Comparison of ENCODE assay signal across 7 mouse cellular contexts in genomic region chr12:51275818-51276538, GRCm38 (mm10).
DNase-seq lines count a peak whose midpoint lies in the region; ATAC-seq and TF ChIP-seq lines count a peak whose summit lies in the region.

No protein-coding gene starts in this region.

- WGBS in kidney, postnatal 0 days: 46% methylated on average over 14 of the region's 14 CpGs
- WGBS in kidney, embryonic 16.5 days: 51% methylated on average over 14 of the region's 14 CpGs

- no peaks in the 10 kb centered on the region for H3K27me3 ChIP-seq in kidney, postnatal 0 days (ENCODE audit: insufficient read depth, low read length)
- no peaks in the 10 kb centered on the region for H3K27me3 ChIP-seq in kidney, embryonic 16.5 days (ENCODE audit: insufficient read depth, low read length)

- peak; percentile 75 for TF ChIP-seq CTCF in kidney, postnatal 0 days (IDR thresholded peaks at IDR 0.05; ENCODE audit: low read depth)

- no peak overlapping the region for H3K9ac ChIP-seq in kidney, postnatal 0 days (ENCODE audit: low read depth, low read length)
- H3K9ac ChIP-seq in kidney, embryonic 16.5 days (replicated peaks; ENCODE audit: low read length): no peak overlapping the region
- H3K9ac ChIP-seq in ES-E14 (ENCODE audit: insufficient read depth, low read depth, low read length, poor library complexity, severe bottlenecking): no peak overlapping the region

- H3K4me1 ChIP-seq in kidney, postnatal 0 days (replicated peaks; ENCODE audit: insufficient read depth, low read length): no peaks in the 10 kb centered on the region
- no peaks in the 10 kb centered on the region for H3K4me1 ChIP-seq in kidney, embryonic 16.5 days (ENCODE audit: insufficient read depth, low read length)
- no peaks in the 10 kb centered on the region for H3K4me1 ChIP-seq in ES-E14 (ENCODE audit: control insufficient read depth in 2 of 2, insufficient read depth in 2 of 2, low read length in 2 of 2, poor library complexity in 1 of 2)

- ATAC-seq in kidney, postnatal 0 days (replicated peaks; ENCODE audit: low FRiP score, low read depth): no peak
- no peak for ATAC-seq in kidney, embryonic 16.5 days (ENCODE audit: low FRiP score, low TSS enrichment)

- H3K9me3 ChIP-seq in kidney, postnatal 0 days (replicated peaks; ENCODE audit: low read length): no peaks in the 10 kb centered on the region
- H3K9me3 ChIP-seq in kidney, embryonic 16.5 days (ENCODE audit: low read length): no peaks in the 10 kb centered on the region
- no peaks in the 10 kb centered on the region for H3K9me3 ChIP-seq in ES-E14 (ENCODE audit: control insufficient read depth, insufficient read depth, low read depth, low read length)

- no peaks in the 10 kb centered on the region for H3K36me3 ChIP-seq in kidney, postnatal 0 days (ENCODE audit: insufficient read depth, low read length)
- H3K36me3 ChIP-seq in kidney, embryonic 16.5 days (ENCODE audit: insufficient read depth, low read length): no peaks in the 10 kb centered on the region
- H3K36me3 ChIP-seq in ES-E14 (ENCODE audit: control insufficient read depth, insufficient read depth, low read length, poor library complexity, severe bottlenecking): no peaks in the 10 kb centered on the region

- DNase-seq in kidney, postnatal 0 days (ENCODE audit: low spot score): peak; percentile 78
- DNase-seq in ES-E14 (ENCODE audit: low read depth, low spot score): peak; percentile 31
- DNase-seq in brain, adult 2 months (ENCODE audit: low read depth, low spot score): peak; percentile 76
- DNase-seq in hindlimb bud, embryonic 11.5 days (ENCODE audit: extremely low spot score, low read depth, low spot score): peak; percentile 60
- DNase-seq in ovary, postnatal 10 days (ENCODE audit: low spot score): no peak
- no peak for DNase-seq in ovary, postnatal 14 days (ENCODE audit: low spot score)

- peak overlapping the region; percentile 25; the same call in 1 of the 2 replicates for H3K4me2 ChIP-seq in kidney, postnatal 0 days (ENCODE audit: low read length)
- H3K4me2 ChIP-seq in kidney, embryonic 16.5 days (replicated peaks; ENCODE audit: low read depth, low read length): no peak overlapping the region

- in situ Hi-C loops in ES-E14 (cut with MboI; ENCODE audit: low sequenced_read_pairs in 2 of 2, unreplicated experiment in 2 of 2): no loop called here

- no peak overlapping the region for H3K27ac ChIP-seq in kidney, postnatal 0 days
- H3K27ac ChIP-seq in kidney, embryonic 16.5 days (ENCODE audit: low read length): no peak overlapping the region
- H3K27ac ChIP-seq in ES-E14 (ENCODE audit: insufficient read depth, low read depth, low read length, poor library complexity, severe bottlenecking): no peak overlapping the region

- no peak overlapping the region for H3K4me3 ChIP-seq in kidney, postnatal 0 days (replicated peaks; ENCODE audit: low read depth, low read length)
- no peak overlapping the region for H3K4me3 ChIP-seq in kidney, embryonic 16.5 days (ENCODE audit: low read length)
- no peak overlapping the region for H3K4me3 ChIP-seq in ES-E14 (ENCODE audit: insufficient read depth in 1 of 2, low read depth in 1 of 2, low read length in 2 of 2, poor library complexity in 1 of 2, severe bottlenecking in 1 of 2)

TF ChIP-seq in ES-E14, 5 proteins besides CTCF, POLR2A, EP300 and RAD21:
- TF ChIP-seq HCFC1 (IDR thresholded peaks at IDR 0.05; ENCODE audit: borderline replicate concordance, insufficient read depth, low read length) (no peak), ZNF384 (IDR thresholded peaks at IDR 0.05; ENCODE audit: low read depth, low read length) (peak; percentile 69; the same call in 1 of the 2 replicates), ZC3H11A (IDR thresholded peaks at IDR 0.05; ENCODE audit: borderline replicate concordance, low read depth, low read length) (no peak), MAFK (IDR thresholded peaks at IDR 0.05; ENCODE audit: insufficient read depth, low read depth, low read length) (no peak)

Comparison
In these comparisons a context has a peak if more than half of its experiments do, and no peak if none do; other contexts are left out.
1. DNase-seq: peak in kidney, postnatal 0 days (single experiment), ES-E14 (single experiment), brain, adult 2 months (single experiment) and hindlimb bud, embryonic 11.5 days (single experiment); none in ovary, postnatal 10 days (single experiment) and ovary, postnatal 14 days (single experiment).